Mouse (Mus musculus) liver, postnatal 0 days (tissue): ENCODE data around the gene Fkbp15.

ENCODE experiments used
- CTCF ChIP-seq: sonication (generic); IDR thresholded peaks from 2 replicates; pipeline ENCODE4 v1.5.1; 2016; ENCODE audit warnings: antibody characterized with exemption, low read depth
- EP300 ChIP-seq: IDR thresholded peaks from 2 replicates; pipeline ENCODE4 v1.6.1; 2016; ENCODE audit warnings: antibody characterized with exemption, low read depth, mild to moderate bottlenecking

- TF ChIP-seq EP300 (0 out of 2 replicates have a peak, but pooled peaks have one; percentile 10), CTCF (no peak)
Measured at GRCm38 (mm10) chr4:62349371-62349770, 11.0 kb downstream of the Fkbp15 start.
